Mouse (Mus musculus) E14TG2a.4 (cell line): ENCODE measurements around the gene Mars.

Experiments used
- H3K27me3 ChIP-seq: 2 replicates; pipeline ENCODE4 v1.6.1; 2014; ENCODE audit warnings: low read length, control low read depth; ENCODE audit not compliant: insufficient read depth
- H3K36me3 ChIP-seq: 2 replicates; pipeline ENCODE4 v1.6.1; 2014; ENCODE audit warnings: low read length, control low read depth; ENCODE audit not compliant: insufficient read depth
- H3K4me1 ChIP-seq: replicated peaks from 2 replicates; pipeline ENCODE4 v1.6.1; 2014; ENCODE audit warnings: low read depth, low read length, control low read depth
- H3K4me3 ChIP-seq: replicated peaks from 2 replicates; pipeline ENCODE4 v1.5.1; 2014; ENCODE audit warnings: mild to moderate bottlenecking, low read length
- H3K9me3 ChIP-seq: 2 replicates; pipeline ENCODE4 v1.6.1; 2014; ENCODE audit warnings: low read length, control low read depth
- CTCF ChIP-seq: conservative IDR thresholded peaks from 2 replicates; pipeline ENCODE4 v1.5.1; 2014; ENCODE audit warnings: low read length
- NANOG ChIP-seq: IDR thresholded peaks from 2 replicates; pipeline ENCODE4 v1.6.1; 2014; ENCODE audit warnings: borderline replicate concordance, low read length, mixed read lengths
- POU5F1 ChIP-seq: IDR thresholded peaks from 2 replicates; pipeline ENCODE4 v1.6.1; 2014; ENCODE audit warnings: low read length, borderline replicate concordance

Mars gene

DNA sequence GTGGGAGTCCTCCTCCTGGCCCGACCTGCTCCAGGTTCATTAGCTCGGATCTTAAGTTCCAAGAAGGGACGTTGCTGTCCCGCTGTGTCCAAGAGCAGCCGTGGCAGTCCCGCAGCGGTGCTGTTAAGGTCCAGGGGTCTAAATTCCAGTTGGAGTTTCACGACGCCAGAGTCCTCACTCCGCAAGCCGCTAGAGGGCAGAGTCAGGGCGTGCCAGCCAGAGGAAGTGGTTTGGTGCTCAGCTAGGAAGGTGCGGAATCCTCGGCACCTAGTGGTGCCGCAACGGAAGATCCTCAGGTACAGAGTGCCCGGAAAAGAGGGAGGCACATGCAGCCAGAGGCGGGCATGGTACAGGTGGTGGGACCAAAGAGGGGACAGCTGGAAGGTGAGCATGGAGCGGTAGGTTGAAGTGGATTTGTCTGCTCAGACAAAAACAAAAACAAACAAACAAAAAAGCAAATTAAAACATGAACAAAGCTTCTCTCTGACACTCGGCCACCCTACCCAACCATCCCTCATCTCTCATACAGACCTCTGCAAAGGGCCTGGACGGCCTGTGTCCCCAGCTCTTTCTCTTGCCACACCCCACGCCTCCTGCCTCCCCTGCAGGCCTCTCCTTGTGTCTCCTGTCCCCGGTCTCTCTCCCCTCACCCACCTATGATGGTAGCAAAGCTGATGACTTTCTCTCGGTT, 39.2 kb upstream of the Mars start:
- H3K27me3 ChIP-seq = peaks cover 15% of the 10 kb centered on the region
- peaks cover 49% of the 10 kb centered on the region for H3K4me1 ChIP-seq
- TF ChIP-seq CTCF = peak; percentile 79
- no peak for TF ChIP-seq NANOG
- no peaks in the 10 kb centered on the region for H3K36me3 ChIP-seq
- peak overlapping the region; percentile 69 for H3K4me3 ChIP-seq
- no peaks in the 10 kb centered on the region for H3K9me3 ChIP-seq

DNA sequence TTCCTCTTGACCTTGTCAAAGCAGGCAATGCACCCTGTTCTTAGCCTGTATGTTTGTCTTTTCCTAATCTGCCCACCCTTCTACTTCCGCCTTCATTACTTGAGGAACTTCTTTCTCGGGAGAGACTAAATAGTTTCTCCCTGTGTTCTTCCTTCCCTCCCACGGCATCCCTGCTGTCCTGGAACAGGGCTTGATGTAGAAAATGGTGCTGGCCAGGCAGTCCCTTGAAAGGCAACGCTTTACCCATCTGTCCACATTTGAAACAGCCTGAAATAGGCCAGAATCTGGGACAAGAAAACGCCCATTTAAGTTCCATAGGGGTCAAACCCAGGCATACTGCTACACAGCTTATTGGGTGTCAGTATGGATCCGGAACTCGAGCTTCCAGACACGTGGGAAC, 38.2 kb upstream of the Mars start:
- peaks cover 6% of the 10 kb centered on the region; the same call in 1 of the 2 replicates for H3K27me3 ChIP-seq
- peaks cover 49% of the 10 kb centered on the region for H3K4me1 ChIP-seq
- no peaks in the 10 kb centered on the region for H3K9me3 ChIP-seq
- H3K36me3 ChIP-seq = no peaks in the 10 kb centered on the region
- TF ChIP-seq NANOG = no peak
- TF ChIP-seq POU5F1 = no peak
- TF ChIP-seq CTCF = no peak
- peak overlapping the region; percentile 69 for H3K4me3 ChIP-seq

DNA sequence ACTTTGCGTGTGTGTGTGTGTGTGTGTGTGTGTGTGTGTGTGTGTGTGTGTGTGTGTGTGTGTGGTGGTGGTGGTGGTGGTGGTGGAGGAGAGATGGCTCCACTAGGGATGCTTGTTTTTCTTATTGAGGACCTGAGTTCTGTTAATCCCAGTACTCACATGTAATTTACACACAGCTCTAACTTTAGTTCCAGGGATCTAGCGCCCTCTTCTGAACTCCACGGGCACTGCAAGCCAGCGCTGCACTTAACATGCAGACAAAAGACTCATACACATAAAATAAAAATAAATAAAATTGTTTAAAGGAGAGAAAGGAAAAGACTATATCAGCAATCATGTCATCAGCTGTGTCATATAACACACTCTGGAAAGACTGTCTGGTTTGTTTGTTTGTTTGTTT, 37.4 kb upstream of the Mars start:
- TF ChIP-seq NANOG (no peak), CTCF (peak; percentile 97)
- peaks cover 48% of the 10 kb centered on the region for H3K4me1 ChIP-seq
- H3K4me3 ChIP-seq = no peak overlapping the region
- H3K9me3 ChIP-seq = no peaks in the 10 kb centered on the region
- no peaks in the 10 kb centered on the region for H3K36me3 ChIP-seq
- peaks cover 6% of the 10 kb centered on the region; the same call in 1 of the 2 replicates for H3K27me3 ChIP-seq

DNA sequence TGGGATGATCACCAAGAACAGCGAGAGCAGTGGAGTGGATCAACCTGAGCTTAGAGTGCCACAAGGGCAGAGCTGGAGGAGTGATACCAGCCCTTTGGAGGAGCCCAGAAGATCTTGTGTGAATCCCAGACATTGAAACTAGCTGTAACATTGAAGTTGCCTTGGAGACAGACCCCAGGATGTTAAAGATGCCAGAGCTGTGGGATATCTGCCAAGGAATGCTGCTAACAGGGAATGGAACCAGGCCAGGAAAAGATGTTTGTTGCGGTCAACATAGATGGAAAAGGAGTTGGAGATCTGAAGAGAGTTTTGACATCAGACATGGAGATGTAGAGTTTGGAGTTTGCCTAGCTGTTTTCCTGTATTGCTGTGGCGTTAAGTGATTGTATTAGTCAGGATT, 34.6 kb upstream of the Mars start:
- Histone ChIP-seq H3K4me3 (no peak overlapping the region), H3K9me3 (no peaks in the 10 kb centered on the region), H3K36me3 (no peaks in the 10 kb centered on the region), H3K4me1 (peaks cover 40% of the 10 kb centered on the region), H3K27me3 (no peaks in the 10 kb centered on the region)
- TF ChIP-seq POU5F1 (no peak), CTCF (no peak), NANOG (no peak)

DNA sequence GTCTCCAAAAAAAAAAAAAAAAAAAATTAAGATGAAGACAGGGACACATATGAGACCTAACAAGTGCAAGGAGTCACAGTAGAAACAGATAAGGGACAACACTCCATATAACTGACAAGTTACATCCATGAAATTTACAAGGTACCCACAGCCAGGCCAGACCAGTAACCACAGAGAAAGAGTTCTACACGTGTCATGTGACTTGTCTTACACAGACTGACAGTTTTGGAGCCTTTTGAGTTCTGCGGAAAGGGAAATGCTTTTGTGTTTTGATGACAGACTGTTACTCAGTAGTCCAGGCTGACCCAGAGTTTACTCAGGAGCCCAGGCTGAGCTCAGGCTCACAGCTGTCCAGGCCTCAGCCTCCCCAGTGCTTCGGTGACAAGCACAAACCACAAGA, 31.4 kb upstream of the Mars start:
- Histone ChIP-seq H3K4me1 (peaks cover 33% of the 10 kb centered on the region), H3K36me3 (peaks cover 3% of the 10 kb centered on the region), H3K9me3 (no peaks in the 10 kb centered on the region), H3K27me3 (no peaks in the 10 kb centered on the region), H3K4me3 (no peak overlapping the region)
- TF ChIP-seq NANOG (no peak), CTCF (no peak)

DNA sequence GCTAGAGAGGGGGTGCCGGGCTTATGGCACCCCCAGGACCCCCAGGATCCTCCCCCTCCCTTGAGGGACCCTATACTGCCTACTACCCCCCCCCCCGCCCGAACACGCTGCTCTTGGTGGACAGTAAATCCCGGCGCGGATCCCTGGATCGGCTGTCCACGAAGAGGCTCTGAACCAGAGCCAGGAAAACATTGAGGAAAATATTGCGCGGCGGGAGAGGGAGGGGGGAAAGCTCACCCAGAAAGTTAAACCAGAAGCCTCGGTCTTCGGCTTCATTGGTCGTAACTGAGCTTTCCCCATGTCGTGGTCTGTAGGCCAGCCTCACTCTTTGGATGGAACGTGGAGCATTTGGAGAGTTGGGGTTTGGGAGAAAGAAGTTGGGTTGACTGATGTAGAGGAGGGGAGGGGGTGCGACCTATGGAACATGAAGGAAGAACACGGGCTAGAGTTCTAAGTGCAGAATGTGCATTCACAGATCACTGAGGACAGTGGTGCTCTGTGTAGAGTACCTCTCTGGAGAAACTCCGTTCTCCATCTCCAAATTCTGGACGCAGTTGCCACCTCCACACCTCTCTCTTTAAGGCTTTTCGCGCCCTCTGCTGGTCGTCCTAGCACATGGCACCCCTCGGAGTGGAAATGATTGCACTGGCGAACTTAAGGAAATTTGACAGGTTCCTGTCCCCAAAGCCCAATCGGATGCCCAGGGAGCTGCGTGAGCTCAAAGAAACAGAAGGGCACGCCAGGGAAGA, 30.5 kb upstream of the Mars start, which contains the start of gene Gli1:
Gene Gli1 (minus strand): TSS at position 84 of the 749 bp plus-strand sequence.
- Histone ChIP-seq H3K9me3 (no peaks in the 10 kb centered on the region), H3K36me3 (peaks cover 13% of the 10 kb centered on the region), H3K27me3 (no peaks in the 10 kb centered on the region), H3K4me3 (peak within 1 kb of the TSS; percentile 88), H3K4me1 (peaks cover 41% of the 10 kb centered on the region)
- TF ChIP-seq CTCF (peak; percentile 98), NANOG (no peak), POU5F1 (no peak)

DNA sequence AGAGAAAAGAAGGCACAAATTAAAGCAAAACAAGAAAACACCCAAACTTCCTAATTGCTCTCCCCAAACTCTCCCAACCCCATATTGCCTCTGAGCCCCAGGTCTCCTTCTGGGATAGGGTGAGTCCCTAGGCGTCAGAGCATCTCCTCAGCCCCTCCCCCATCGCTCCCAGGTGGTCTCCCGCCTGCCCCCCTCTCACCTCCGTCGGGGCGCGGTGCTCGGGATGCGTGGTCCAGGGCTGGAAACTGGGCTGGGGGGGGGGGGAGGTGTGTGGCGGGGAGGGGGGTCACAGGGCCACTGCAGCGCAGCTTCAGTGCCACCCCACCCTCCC, 29.7 kb upstream of the Mars start:
- no peak for TF ChIP-seq NANOG
- TF ChIP-seq POU5F1 = no peak
- no peak for TF ChIP-seq CTCF
- Histone ChIP-seq H3K36me3 (peaks cover 20% of the 10 kb centered on the region), H3K4me1 (peaks cover 48% of the 10 kb centered on the region), H3K9me3 (no peaks in the 10 kb centered on the region), H3K4me3 (peak overlapping the region; percentile 88), H3K27me3 (no peaks in the 10 kb centered on the region)

DNA sequence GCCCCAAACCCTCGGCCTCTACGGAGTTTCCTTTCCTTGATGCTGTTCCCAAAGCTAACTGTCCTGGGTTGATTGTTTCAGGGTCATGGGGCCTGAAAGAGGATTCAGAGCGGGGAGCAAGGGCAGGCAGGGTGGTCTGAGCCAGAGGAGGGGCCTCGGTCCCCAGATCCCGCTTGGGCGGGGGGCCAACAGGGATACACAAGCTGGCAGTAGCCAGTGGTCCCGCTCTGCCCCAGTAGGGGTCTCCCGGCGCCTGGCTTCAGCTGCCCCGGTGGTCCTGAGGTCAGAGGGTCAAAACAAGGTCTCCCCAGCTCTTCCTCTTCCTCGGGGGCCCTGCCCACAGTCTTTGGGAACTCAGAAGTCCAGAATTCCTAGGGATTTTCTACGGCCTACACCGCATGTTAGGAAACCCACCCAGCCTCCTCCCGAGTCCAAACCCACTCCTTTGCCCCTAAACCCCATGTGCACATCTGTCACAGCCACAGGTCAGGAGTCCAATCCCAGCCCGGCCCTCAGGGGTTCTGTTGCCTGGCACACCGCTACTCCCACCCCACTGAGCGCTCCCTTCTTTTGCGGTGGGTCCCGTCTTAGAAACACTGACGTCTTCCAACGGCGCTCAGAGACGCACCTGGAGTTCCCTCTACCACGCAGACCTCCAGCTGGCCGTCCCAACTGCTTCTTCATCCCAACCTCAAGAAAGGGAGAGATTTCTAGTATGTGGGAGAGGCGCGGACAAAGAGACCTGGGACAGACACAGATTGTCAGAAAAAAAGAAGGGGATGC, 29.2 kb upstream of the Mars start:
- Histone ChIP-seq H3K4me1 (peaks cover 54% of the 10 kb centered on the region), H3K9me3 (no peaks in the 10 kb centered on the region), H3K36me3 (peaks cover 26% of the 10 kb centered on the region), H3K27me3 (no peaks in the 10 kb centered on the region), H3K4me3 (peak overlapping the region; percentile 88)
- TF ChIP-seq CTCF = no peak
- TF ChIP-seq NANOG = peak; percentile 63; the same call in 1 of the 2 replicates
- no peak for TF ChIP-seq POU5F1
